Mouse (Mus musculus) intestine, embryonic 14.5 days (tissue): ENCODE results near the gene Git2. TPM values are rescaled to one million over a fixed set of nuclear protein-coding genes. Genes with fewer than 3 reads are reported as not detected.

Experiments
- ATAC-seq: fragments of 200-750 bp; cut with Nextera tagmentation; replicated peaks from 2 replicates; pipeline ENCODE4 v1.8.0; 2017; ENCODE audit warnings: low read depth, moderate number of reproducible peaks, moderate TSS enrichment, moderate library complexity; ENCODE audit not compliant: low FRiP score, low TSS enrichment
- DNase-seq: peaks from one replicate; pipeline ENCODE4 v3.0.0-alpha.2; 2018; ENCODE audit warnings: low spot score
- H3K27ac ChIP-seq: fragments of 300-500 bp; sonication (generic); 2 replicates; pipeline ENCODE4 v1.5.1; 2014; ENCODE audit warnings: low read depth, mild to moderate bottlenecking, control low read depth
- H3K27me3 ChIP-seq: fragments of 300-500 bp; sonication (generic); replicated peaks from 2 replicates; pipeline ENCODE4 v1.6.1; 2014; ENCODE audit warnings: low read length, control low read depth; ENCODE audit not compliant: control insufficient read depth, insufficient read depth
- H3K36me3 ChIP-seq: fragments of 300-500 bp; sonication (generic); 2 replicates; pipeline ENCODE4 v1.6.1; 2014; ENCODE audit warnings: low read length, control low read depth; ENCODE audit not compliant: control insufficient read depth, insufficient read depth
- H3K4me1 ChIP-seq: fragments of 300-500 bp; sonication (generic); replicated peaks from 2 replicates; pipeline ENCODE4 v1.6.1; 2014; ENCODE audit warnings: low read length, control low read depth, mixed read lengths; ENCODE audit not compliant: control insufficient read depth, insufficient read depth
- H3K4me2 ChIP-seq: fragments of 300-500 bp; sonication (generic); 2 replicates; pipeline ENCODE4 v1.6.1; 2014; ENCODE audit warnings: low read length
- H3K4me3 ChIP-seq: fragments of 300-500 bp; sonication (generic); 2 replicates; pipeline ENCODE4 v1.5.1; 2014; ENCODE audit warnings: low read depth, low read length, control low read depth, mixed read lengths
- H3K9ac ChIP-seq: fragments of 300-500 bp; sonication (generic); 2 replicates; pipeline ENCODE4 v1.6.1; 2014; ENCODE audit warnings: mild to moderate bottlenecking, low read length
- H3K9me3 ChIP-seq: fragments of 300-500 bp; sonication (generic); 2 replicates; pipeline ENCODE4 v1.6.1; 2016; ENCODE audit warnings: low read length, control low read depth; ENCODE audit not compliant: control insufficient read depth
- WGBS: fragments of 180-500 bp; shearing (Covaris S2); extraction: QIAGEN DNeasy Blood & Tissue Kit; methylation state at CpG from one replicate; pipeline ENCODE4 v1.1.7; 2014; 5-methylcytosine and 5-hydroxymethylcytosine counted together
- polyA plus RNA-seq: library from polyadenylated mRNA; unstranded; fragments of >200 nt; fragmentation: Nextera tagmentation; extraction: Ambion mirVana; gene quantifications from 2 replicates; pipeline ENCODE4 v1.2.1, GENCODE M21; 2014

The Git2 gene
- polyA plus RNA-seq, 1 experiment from 2014 or later, result 35.6 TPM

- H3K36me3 ChIP-seq, result peaks cover 83% of the 10 kb centered on the region
- DNase-seq, result no peak
- no peak overlapping the region for H3K9ac ChIP-seq
- H3K27me3 ChIP-seq, result no peaks in the 10 kb centered on the region
- 91% methylated on average over 5 of the region's 5 CpGs for WGBS
- H3K4me2 ChIP-seq, result no peak overlapping the region
- no peak overlapping the region for H3K4me3 ChIP-seq
- no peaks in the 10 kb centered on the region for H3K9me3 ChIP-seq
- no peak for ATAC-seq
- H3K4me1 ChIP-seq, result no peaks in the 10 kb centered on the region
- H3K27ac ChIP-seq, result no peak overlapping the region
These were observed 29.7 kb downstream of the Git2 start for GRCm38 (mm10) chr5:114745581-114745980.

- ATAC-seq (no peak), DNase-seq (no peak)
- Histone ChIP-seq H3K27me3 (no peaks in the 10 kb centered on the region), H3K9me3 (no peaks in the 10 kb centered on the region), H3K9ac (no peak overlapping the region), H3K27ac (no peak overlapping the region), H3K4me1 (no peaks in the 10 kb centered on the region), H3K4me3 (no peak overlapping the region), H3K4me2 (no peak overlapping the region), H3K36me3 (peaks cover 76% of the 10 kb centered on the region)
- WGBS, result 91% methylated on average over 8 of the region's 8 CpGs
These were observed 31.6 kb downstream of the Git2 start for GRCm38 (mm10) chr5:114743697-114744090.

GRCm38 (mm10) chr5:114742998-114743696, 32.2 kb downstream of the Git2 start:
- Histone ChIP-seq H3K4me2 (no peak overlapping the region), H3K9me3 (no peaks in the 10 kb centered on the region), H3K4me3 (no peak overlapping the region), H3K27ac (no peak overlapping the region), H3K9ac (no peak overlapping the region), H3K27me3 (no peaks in the 10 kb centered on the region), H3K4me1 (no peaks in the 10 kb centered on the region), H3K36me3 (peaks cover 76% of the 10 kb centered on the region)
- 94% methylated on average over 13 of the region's 13 CpGs for WGBS
- DNase-seq (no peak), ATAC-seq (no peak)

GRCm38 (mm10) chr5:114742572-114742971, 32.7 kb downstream of the Git2 start:
- WGBS, result 93% methylated on average over 10 of the region's 10 CpGs
- Histone ChIP-seq H3K4me1 (no peaks in the 10 kb centered on the region), H3K36me3 (peaks cover 75% of the 10 kb centered on the region), H3K9ac (no peak overlapping the region), H3K4me2 (no peak overlapping the region), H3K9me3 (no peaks in the 10 kb centered on the region), H3K27me3 (no peaks in the 10 kb centered on the region), H3K4me3 (no peak overlapping the region), H3K27ac (no peak overlapping the region)
- ATAC-seq, result no peak
- DNase-seq, result no peak

GRCm38 (mm10) chr5:114740595-114740994, 34.7 kb downstream of the Git2 start:
- no peaks in the 10 kb centered on the region for H3K4me1 ChIP-seq
- H3K4me3 ChIP-seq, result no peak overlapping the region
- no peak overlapping the region for H3K27ac ChIP-seq
- 62% methylated on average over 4 of the region's 4 CpGs for WGBS
- DNase-seq, result no peak
- H3K36me3 ChIP-seq, result peaks cover 87% of the 10 kb centered on the region
- H3K27me3 ChIP-seq, result no peaks in the 10 kb centered on the region
- H3K4me2 ChIP-seq, result no peak overlapping the region
- no peak for ATAC-seq
- H3K9me3 ChIP-seq, result no peaks in the 10 kb centered on the region
- no peak overlapping the region for H3K9ac ChIP-seq

GRCm38 (mm10) chr5:114738707-114739241, 36.5 kb downstream of the Git2 start:
- Histone ChIP-seq H3K27me3 (no peaks in the 10 kb centered on the region), H3K36me3 (peaks cover 80% of the 10 kb centered on the region), H3K4me3 (no peak overlapping the region), H3K27ac (no peak overlapping the region), H3K9ac (no peak overlapping the region), H3K9me3 (no peaks in the 10 kb centered on the region), H3K4me2 (no peak overlapping the region), H3K4me1 (no peaks in the 10 kb centered on the region)
- no peak for DNase-seq
- no peak for ATAC-seq
- WGBS, result 83% methylated on average over 12 of the region's 12 CpGs

GRCm38 (mm10) chr5:114737090-114737887, 38.0 kb downstream of the Git2 start:
- DNase-seq, result no peak
- ATAC-seq, result no peak
- Histone ChIP-seq H3K4me1 (no peaks in the 10 kb centered on the region), H3K9ac (no peak overlapping the region), H3K27me3 (no peaks in the 10 kb centered on the region), H3K27ac (no peak overlapping the region), H3K4me2 (no peak overlapping the region), H3K9me3 (no peaks in the 10 kb centered on the region), H3K36me3 (peaks cover 81% of the 10 kb centered on the region), H3K4me3 (no peak overlapping the region)
- WGBS, result 89% methylated on average over 21 of the region's 21 CpGs

- Histone ChIP-seq H3K27me3 (no peaks in the 10 kb centered on the region), H3K4me1 (no peaks in the 10 kb centered on the region), H3K9ac (no peak overlapping the region), H3K9me3 (no peaks in the 10 kb centered on the region), H3K36me3 (peaks cover 87% of the 10 kb centered on the region), H3K4me3 (no peak overlapping the region), H3K4me2 (no peak overlapping the region), H3K27ac (no peak overlapping the region)
- DNase-seq (no peak), ATAC-seq (no peak)
- 94% methylated on average over 15 of the region's 15 CpGs for WGBS
These were observed 41.7 kb downstream of the Git2 start for GRCm38 (mm10) chr5:114733606-114734005.
